In genomic region chr11:29525988-29526794, GRCm38 (mm10) we compare ENCODE assay signal across 8 mouse cellular contexts. TPM values are rescaled to one million over a fixed set of nuclear protein-coding genes. Genes with fewer than 3 reads are reported as not detected.
A peak's percentile ranks its signal among the peaks of the same experiment; 100 is the strongest.
DNase-seq lines count a peak whose midpoint lies in the region; ATAC-seq and TF ChIP-seq lines count a peak whose summit lies in the region.

TSS of gene Mtif2 (plus strand) at chr11:29526408.

- ATAC-seq in hindbrain, embryonic 11.5 days (ENCODE audit: low FRiP score), result peak; percentile 96
- peak; percentile 98 for ATAC-seq in lung, embryonic 16.5 days (ENCODE audit: low read depth)

- H3K4me1 ChIP-seq in hindbrain, embryonic 11.5 days (replicated peaks; ENCODE audit: control insufficient read depth, insufficient read depth, low read length), result no peaks in the 10 kb centered on the region
- peaks cover 4% of the 10 kb centered on the region for H3K4me1 ChIP-seq in lung, embryonic 16.5 days (replicated peaks; ENCODE audit: control insufficient read depth, insufficient read depth, low read length)
- H3K4me1 ChIP-seq in thymus, adult 2 months (replicated peaks; ENCODE audit: control insufficient read depth, insufficient read depth, low read length), result no peaks in the 10 kb centered on the region

- peak within 1 kb of the TSS; percentile 78 for H3K27ac ChIP-seq in hindbrain, embryonic 11.5 days (ENCODE audit: low read depth, low read length)
- peak within 1 kb of the TSS; percentile 82 for H3K27ac ChIP-seq in lung, embryonic 16.5 days (ENCODE audit: low read length)
- H3K27ac ChIP-seq in thymus, adult 2 months (ENCODE audit: control insufficient read depth, insufficient read depth, low read length), result peak within 1 kb of the TSS; percentile 11; the same call in 1 of the 2 replicates

- TF ChIP-seq CTCF in thymus, adult 2 months (IDR thresholded peaks at IDR 0.05; ENCODE audit: borderline replicate concordance, control insufficient read depth, extremely low read depth, insufficient read depth, low read length, poor library complexity), result peak; percentile 66; the same call in 1 of the 2 replicates

- no peaks in the 10 kb centered on the region for H3K27me3 ChIP-seq in hindbrain, embryonic 11.5 days (ENCODE audit: control insufficient read depth, insufficient read depth, low read length)
- H3K27me3 ChIP-seq in lung, embryonic 16.5 days (ENCODE audit: control insufficient read depth, insufficient read depth, low read depth, low read length), result no peaks in the 10 kb centered on the region
- no peaks in the 10 kb centered on the region for H3K27me3 ChIP-seq in thymus, adult 2 months (ENCODE audit: control insufficient read depth, insufficient read depth, low read length)

- H3K4me2 ChIP-seq in hindbrain, embryonic 11.5 days (replicated peaks; ENCODE audit: low read depth, low read length), result peak within 1 kb of the TSS; percentile 72
- peak within 1 kb of the TSS; percentile 64 for H3K4me2 ChIP-seq in lung, embryonic 16.5 days (ENCODE audit: low read depth, low read length)

- H3K9me3 ChIP-seq in hindbrain, embryonic 11.5 days (ENCODE audit: control insufficient read depth, low read length), result no peaks in the 10 kb centered on the region
- H3K9me3 ChIP-seq in lung, embryonic 16.5 days (ENCODE audit: control insufficient read depth, low read length), result no peaks in the 10 kb centered on the region

- 0 out of 2 replicates have a peak, but pooled peaks have one; percentile 32 for TF ChIP-seq POLR2A in thymus, adult 2 months (IDR thresholded peaks at IDR 0.05; ENCODE audit: control insufficient read depth, extremely low read depth, insufficient read depth, low read length, poor library complexity)

- 2% methylated on average over 47 of the region's 47 CpGs for WGBS in hindbrain, embryonic 11.5 days
- 2% methylated on average over 47 of the region's 47 CpGs for WGBS in lung, embryonic 16.5 days
- WGBS in thymus, adult 2 months, result 4% methylated on average over 47 of the region's 47 CpGs

- no peaks in the 10 kb centered on the region for H3K36me3 ChIP-seq in hindbrain, embryonic 11.5 days (ENCODE audit: control insufficient read depth, insufficient read depth, low read length)
- H3K36me3 ChIP-seq in lung, embryonic 16.5 days (ENCODE audit: control insufficient read depth, insufficient read depth, low read length), result peaks cover 3% of the 10 kb centered on the region
- no peaks in the 10 kb centered on the region; the same call in 1 of the 2 replicates for H3K36me3 ChIP-seq in thymus, adult 2 months (ENCODE audit: control insufficient read depth, insufficient read depth, low read length)

- H3K4me3 ChIP-seq in hindbrain, embryonic 11.5 days (ENCODE audit: low read depth, low read length), result peak within 1 kb of the TSS; percentile 74
- peak within 1 kb of the TSS; percentile 71 for H3K4me3 ChIP-seq in lung, embryonic 16.5 days (ENCODE audit: low read length)
- H3K4me3 ChIP-seq in thymus, adult 2 months (ENCODE audit: control insufficient read depth, insufficient read depth, low read length), result peak within 1 kb of the TSS; percentile 90

- peak within 1 kb of the TSS; percentile 74 for H3K9ac ChIP-seq in hindbrain, embryonic 11.5 days (ENCODE audit: low read depth, low read length)
- peak within 1 kb of the TSS; percentile 84 for H3K9ac ChIP-seq in lung, embryonic 16.5 days (ENCODE audit: low read length)

- peak; percentile 88 for DNase-seq in Muller cell, postnatal 12 days (ENCODE audit: inconsistent ontology term)
- peak; percentile 91 to 92 for DNase-seq in cerebellum, postnatal 10 days
- peak; percentile 46 to 76 for DNase-seq in frontal cortex, postnatal 10 days (ENCODE audit: low spot score in 2 of 2)
- DNase-seq in hindbrain, embryonic 11.5 days (ENCODE audit: low spot score), result peak; percentile 89
- peak; percentile 67 for DNase-seq in layer of hippocampus, adult 9-11 months
- peak; percentile 57 for DNase-seq in ovary, adult 18-20 months (ENCODE audit: low spot score)
- DNase-seq in thymus, adult 2 months, result peak; percentile 56

RNA-seq across cellular contexts. Expression of gene Mtif2, which starts in this region (rescaled TPM):
- polyA plus RNA-seq in hindbrain, embryonic 11.5 days (2014; fragmentation: Nextera tagmentation; extraction: Ambion mirVana), result 42.2 and 49.9 TPM in 2 replicates
- polyA plus RNA-seq in lung, embryonic 16.5 days (2015; fragmentation: Nextera tagmentation; extraction: Ambion mirVana), result 42.0 and 43.8 TPM in 2 replicates
- 9.9 and 10.2 TPM in 2 replicates for polyA plus RNA-seq in thymus, adult 2 months (2012; rRNA removed)

Comparison
In these comparisons a context has a peak if more than half of its experiments do, and no peak if none do; other contexts are left out.
1. Peak in every context shown above with its lines: DNase-seq, ATAC-seq, H3K4me3 ChIP-seq and H3K27ac ChIP-seq.
2. H3K27ac ChIP-seq: peak in every context shown above with its lines; median percentile 82 in lung, embryonic 16.5 days; 78 in hindbrain, embryonic 11.5 days; 11 in thymus, adult 2 months.